Mouse (Mus musculus): ENCODE results near the gene Anxa4. TPM values are rescaled to one million over a fixed set of nuclear protein-coding genes. Genes with fewer than 3 reads are reported as not detected.

The Anxa4 gene
- polyA plus RNA-seq, 1 experiment from 2014 or later: 34.7 TPM

DNA sequence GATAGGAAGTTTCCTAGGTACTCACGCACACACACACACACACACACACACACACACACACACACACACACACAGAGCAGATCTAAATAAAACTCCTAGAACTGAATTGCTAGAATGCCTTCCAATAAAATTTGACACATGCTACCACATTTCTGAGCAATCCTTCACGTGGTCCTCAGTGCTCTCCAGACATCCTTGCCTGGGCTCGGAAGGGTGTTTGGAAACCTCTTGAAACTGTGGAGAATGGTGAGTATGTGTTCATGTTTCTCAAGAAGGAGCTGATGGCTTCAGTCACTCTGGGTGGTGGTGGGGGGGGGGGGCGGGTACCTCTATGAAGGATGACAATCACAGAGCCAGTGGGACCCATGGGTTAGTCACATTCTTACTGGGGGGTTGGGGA, 5.1 kb downstream of the Anxa4 start:
- H3K27ac ChIP-seq (ENCODE audit: low read depth, low read length): no peak overlapping the region

DNA sequence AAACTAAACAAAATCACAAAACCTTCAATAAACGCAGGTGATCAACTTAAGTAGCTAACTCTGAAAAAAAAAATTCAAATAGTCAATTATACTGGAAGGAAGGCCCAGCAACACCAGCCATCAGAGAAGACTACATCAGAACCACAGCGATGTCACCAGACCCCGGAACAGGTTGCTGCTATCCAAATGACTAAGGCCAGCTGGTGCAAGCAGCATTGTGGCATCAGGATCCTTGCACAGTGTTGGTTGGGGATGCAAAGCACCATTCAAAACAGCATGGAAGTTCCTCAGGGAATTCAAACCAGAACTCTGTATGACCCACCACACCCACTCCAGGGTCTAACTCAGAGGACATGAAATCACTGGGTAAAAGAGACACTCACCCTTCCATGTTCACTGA, 6.8 kb downstream of the Anxa4 start:
- Histone ChIP-seq H3K27ac (ENCODE audit: low read depth, low read length) (no peak overlapping the region), H3K4me3 (ENCODE audit: low read length) (no peak overlapping the region), H3K27me3 (ENCODE audit: control insufficient read depth, insufficient read depth, low read length) (no peaks in the 10 kb centered on the region), H3K4me1 (ENCODE audit: control insufficient read depth, insufficient read depth, low read length) (no peaks in the 10 kb centered on the region), H3K36me3 (ENCODE audit: control insufficient read depth, insufficient read depth, low read length) (no peaks in the 10 kb centered on the region), H3K9me3 (ENCODE audit: control insufficient read depth, low read length) (no peaks in the 10 kb centered on the region), H3K4me2 (replicated peaks; ENCODE audit: low read depth, low read length) (no peak overlapping the region), H3K9ac (ENCODE audit: low read depth, low read length) (no peak overlapping the region)
- ATAC-seq (ENCODE audit: low FRiP score, low TSS enrichment): no peak
- 98% methylated on average over 3 of the region's 3 CpGs for WGBS

More for the DNA sequence above, 5.1 kb downstream of the Anxa4 start:
- H3K4me3 ChIP-seq (ENCODE audit: low read length): no peak overlapping the region
- no peaks in the 10 kb centered on the region for H3K36me3 ChIP-seq (ENCODE audit: control insufficient read depth, insufficient read depth, low read length)
- WGBS: 86% methylated on average over 4 of the region's 4 CpGs
- H3K4me2 ChIP-seq (replicated peaks; ENCODE audit: low read depth, low read length): no peak overlapping the region
- H3K9me3 ChIP-seq (ENCODE audit: control insufficient read depth, low read length): no peaks in the 10 kb centered on the region
- no peak for ATAC-seq (ENCODE audit: low FRiP score, low TSS enrichment)
- H3K9ac ChIP-seq (ENCODE audit: low read depth, low read length): no peak overlapping the region
- H3K27me3 ChIP-seq (ENCODE audit: control insufficient read depth, insufficient read depth, low read length): 0 out of 2 replicates have a peak, but pooled peaks cover 7% of the 10 kb centered on the region
- H3K4me1 ChIP-seq (ENCODE audit: control insufficient read depth, insufficient read depth, low read length): no peaks in the 10 kb centered on the region

GRCm38 (mm10) chr6:86784739-86785138, 8.6 kb downstream of the Anxa4 start:
- H3K9me3 ChIP-seq (ENCODE audit: control insufficient read depth, low read length): no peaks in the 10 kb centered on the region
- no peaks in the 10 kb centered on the region for H3K36me3 ChIP-seq (ENCODE audit: control insufficient read depth, insufficient read depth, low read length)
- H3K9ac ChIP-seq (ENCODE audit: low read depth, low read length): no peak overlapping the region
- no peak overlapping the region for H3K4me2 ChIP-seq (replicated peaks; ENCODE audit: low read depth, low read length)
- H3K27me3 ChIP-seq (ENCODE audit: control insufficient read depth, insufficient read depth, low read length): no peaks in the 10 kb centered on the region
- H3K27ac ChIP-seq (ENCODE audit: low read depth, low read length): no peak overlapping the region
- no peak overlapping the region for H3K4me3 ChIP-seq (ENCODE audit: low read length)
- ATAC-seq (ENCODE audit: low FRiP score, low TSS enrichment): no peak
- H3K4me1 ChIP-seq (ENCODE audit: control insufficient read depth, insufficient read depth, low read length): no peaks in the 10 kb centered on the region
- WGBS: 86% methylated on average over 3 of the region's 3 CpGs

DNA sequence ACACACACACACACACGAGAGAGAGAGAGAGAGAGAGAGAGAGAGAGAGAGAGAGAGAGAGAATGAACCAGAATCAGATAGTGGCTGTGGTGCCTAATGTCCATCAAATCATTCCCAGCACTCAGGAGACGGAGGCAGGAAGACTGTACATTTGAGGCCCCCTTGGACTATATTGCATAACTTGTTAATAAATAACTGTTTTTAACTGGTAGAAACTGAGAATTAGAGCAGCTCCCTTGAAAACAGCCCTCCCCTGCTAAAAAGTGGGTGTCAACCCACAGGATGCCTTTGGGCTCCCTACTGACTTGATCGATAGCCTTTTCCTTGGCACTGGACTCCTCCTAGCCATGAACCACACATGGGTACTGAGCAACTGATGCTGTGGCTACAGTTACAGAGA, 11.0 kb downstream of the Anxa4 start:
- no peaks in the 10 kb centered on the region for H3K9me3 ChIP-seq (ENCODE audit: control insufficient read depth, low read length)
- no peak overlapping the region for H3K27ac ChIP-seq (ENCODE audit: low read depth, low read length)
- H3K9ac ChIP-seq (ENCODE audit: low read depth, low read length): no peak overlapping the region
- no peaks in the 10 kb centered on the region for H3K36me3 ChIP-seq (ENCODE audit: control insufficient read depth, insufficient read depth, low read length)
- H3K4me3 ChIP-seq (ENCODE audit: low read length): no peak overlapping the region
- no peak overlapping the region for H3K4me2 ChIP-seq (replicated peaks; ENCODE audit: low read depth, low read length)
- no peak for ATAC-seq (ENCODE audit: low FRiP score, low TSS enrichment)
- 63% methylated on average over 3 of the region's 3 CpGs for WGBS
- no peaks in the 10 kb centered on the region for H3K27me3 ChIP-seq (ENCODE audit: control insufficient read depth, insufficient read depth, low read length)
- H3K4me1 ChIP-seq (ENCODE audit: control insufficient read depth, insufficient read depth, low read length): no peaks in the 10 kb centered on the region

- Histone ChIP-seq H3K9ac (ENCODE audit: low read depth, low read length) (no peak overlapping the region), H3K36me3 (ENCODE audit: control insufficient read depth, insufficient read depth, low read length) (no peaks in the 10 kb centered on the region), H3K4me3 (ENCODE audit: low read length) (no peak overlapping the region), H3K27ac (ENCODE audit: low read depth, low read length) (no peak overlapping the region), H3K27me3 (ENCODE audit: control insufficient read depth, insufficient read depth, low read length) (no peaks in the 10 kb centered on the region), H3K9me3 (ENCODE audit: control insufficient read depth, low read length) (no peaks in the 10 kb centered on the region), H3K4me1 (ENCODE audit: control insufficient read depth, insufficient read depth, low read length) (no peaks in the 10 kb centered on the region), H3K4me2 (replicated peaks; ENCODE audit: low read depth, low read length) (no peak overlapping the region)
- no peak for ATAC-seq (ENCODE audit: low FRiP score, low TSS enrichment)
- 59% methylated on average over 2 of the region's 2 CpGs for WGBS
Observed at GRCm38 (mm10) chr6:86781361-86781957, 11.9 kb downstream of the Anxa4 start.

- WGBS: 90% methylated on average over 10 of the region's 10 CpGs
- Histone ChIP-seq H3K4me3 (ENCODE audit: low read length) (no peak overlapping the region), H3K27me3 (ENCODE audit: control insufficient read depth, insufficient read depth, low read length) (no peaks in the 10 kb centered on the region), H3K9me3 (ENCODE audit: control insufficient read depth, low read length) (no peaks in the 10 kb centered on the region), H3K36me3 (ENCODE audit: control insufficient read depth, insufficient read depth, low read length) (no peaks in the 10 kb centered on the region), H3K9ac (ENCODE audit: low read depth, low read length) (no peak overlapping the region), H3K4me1 (ENCODE audit: control insufficient read depth, insufficient read depth, low read length) (no peaks in the 10 kb centered on the region), H3K4me2 (replicated peaks; ENCODE audit: low read depth, low read length) (no peak overlapping the region), H3K27ac (ENCODE audit: low read depth, low read length) (no peak overlapping the region)
- no peak for ATAC-seq (ENCODE audit: low FRiP score, low TSS enrichment)
Observed at GRCm38 (mm10) chr6:86778910-86779594, 14.3 kb downstream of the Anxa4 start.

GRCm38 (mm10) chr6:86777181-86777580, 16.2 kb downstream of the Anxa4 start:
- no peaks in the 10 kb centered on the region for H3K36me3 ChIP-seq (ENCODE audit: control insufficient read depth, insufficient read depth, low read length)
- H3K9me3 ChIP-seq (ENCODE audit: control insufficient read depth, low read length): no peaks in the 10 kb centered on the region
- WGBS: 69% methylated on average over 3 of the region's 3 CpGs
- no peaks in the 10 kb centered on the region for H3K4me1 ChIP-seq (ENCODE audit: control insufficient read depth, insufficient read depth, low read length)
- no peaks in the 10 kb centered on the region for H3K27me3 ChIP-seq (ENCODE audit: control insufficient read depth, insufficient read depth, low read length)
- no peak overlapping the region for H3K27ac ChIP-seq (ENCODE audit: low read depth, low read length)
- no peak overlapping the region for H3K4me2 ChIP-seq (replicated peaks; ENCODE audit: low read depth, low read length)
- no peak overlapping the region for H3K9ac ChIP-seq (ENCODE audit: low read depth, low read length)
- no peak for ATAC-seq (ENCODE audit: low FRiP score, low TSS enrichment)
- H3K4me3 ChIP-seq (ENCODE audit: low read length): no peak overlapping the region

- Histone ChIP-seq H3K9me3 (ENCODE audit: control insufficient read depth, low read length) (no peaks in the 10 kb centered on the region), H3K36me3 (ENCODE audit: control insufficient read depth, insufficient read depth, low read length) (no peaks in the 10 kb centered on the region), H3K4me2 (replicated peaks; ENCODE audit: low read depth, low read length) (no peak overlapping the region), H3K27me3 (ENCODE audit: control insufficient read depth, insufficient read depth, low read length) (no peaks in the 10 kb centered on the region), H3K4me1 (ENCODE audit: control insufficient read depth, insufficient read depth, low read length) (no peaks in the 10 kb centered on the region), H3K9ac (ENCODE audit: low read depth, low read length) (no peak overlapping the region), H3K4me3 (ENCODE audit: low read length) (no peak overlapping the region), H3K27ac (ENCODE audit: low read depth, low read length) (no peak overlapping the region)
- ATAC-seq (ENCODE audit: low FRiP score, low TSS enrichment): no peak
- WGBS: 60% methylated on average over 4 of the region's 4 CpGs
Observed at GRCm38 (mm10) chr6:86776706-86777071, 16.7 kb downstream of the Anxa4 start.

DNA sequence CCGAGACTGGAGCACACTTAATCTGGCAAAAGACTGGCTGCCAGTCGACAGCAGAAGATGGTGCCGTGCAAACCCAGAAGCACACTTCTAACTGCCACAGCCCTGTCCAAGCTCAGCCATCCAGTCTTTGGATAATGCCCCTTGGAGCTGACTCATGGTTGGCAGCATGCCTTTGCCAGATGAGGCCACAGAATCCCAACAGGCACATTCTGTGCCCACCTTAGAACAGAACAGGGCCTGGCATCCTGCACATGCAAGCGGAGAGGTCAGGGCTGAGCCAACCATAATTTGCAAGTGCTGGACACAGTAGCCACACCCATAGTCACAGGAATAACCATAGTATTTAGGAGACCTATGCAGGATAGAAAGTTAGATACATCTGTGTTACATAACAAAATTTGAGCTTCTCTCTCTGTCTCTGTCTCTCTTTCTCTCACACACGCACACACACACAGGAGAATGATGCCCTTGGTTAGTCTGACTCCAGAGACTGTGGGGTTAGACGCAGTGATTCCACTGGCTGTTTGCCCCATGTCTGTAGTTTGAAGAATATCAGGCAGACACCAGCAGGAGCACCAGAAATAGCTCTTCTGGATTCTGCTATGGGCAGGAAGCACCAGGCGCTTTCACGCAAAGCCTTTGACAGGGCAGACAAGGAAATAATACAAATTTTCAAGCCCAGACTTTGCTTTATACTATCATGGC, 17.2 kb downstream of the Anxa4 start:
- H3K36me3 ChIP-seq (ENCODE audit: control insufficient read depth, insufficient read depth, low read length): no peaks in the 10 kb centered on the region
- no peaks in the 10 kb centered on the region for H3K27me3 ChIP-seq (ENCODE audit: control insufficient read depth, insufficient read depth, low read length)
- no peak overlapping the region for H3K27ac ChIP-seq (ENCODE audit: low read depth, low read length)
- H3K4me1 ChIP-seq (ENCODE audit: control insufficient read depth, insufficient read depth, low read length): no peaks in the 10 kb centered on the region
- WGBS: 88% methylated on average over 8 of the region's 8 CpGs
- ATAC-seq (ENCODE audit: low FRiP score, low TSS enrichment): no peak
- no peak overlapping the region for H3K9ac ChIP-seq (ENCODE audit: low read depth, low read length)
- no peak overlapping the region for H3K4me3 ChIP-seq (ENCODE audit: low read length)
- H3K9me3 ChIP-seq (ENCODE audit: control insufficient read depth, low read length): no peaks in the 10 kb centered on the region
- no peak overlapping the region for H3K4me2 ChIP-seq (replicated peaks; ENCODE audit: low read depth, low read length)

Measured in kidney, embryonic 14.5 days (tissue).